Mouse (Mus musculus) MEL (cell line): ENCODE results near the gene Ppp4r2. TPM values are rescaled to one million over a fixed set of nuclear protein-coding genes. Genes with fewer than 3 reads are reported as not detected.

Experiments
- DNase-seq: peaks from one replicate; pipeline ENCODE4 v3.0.0; 2011; ENCODE audit warnings: low read depth, low spot score
- H3K27ac ChIP-seq: 2 replicates; pipeline ENCODE4 v1.5.1; 2012; ENCODE audit warnings: low read depth, mild to moderate bottlenecking, control low read depth, low read length, moderate library complexity; ENCODE audit not compliant: control insufficient read depth
- H3K27me3 ChIP-seq, 2 experiments: fragments of 150-350 bp in 1 of 2; sonication (generic) in 1 of 2; 2 replicates each; pipeline ENCODE4 v1.6.1; 2012; ENCODE audit warnings: low read length in 2 of 2, mild to moderate bottlenecking in 2 of 2, improper control_type of control experiment in 1 of 2, moderate library complexity in 1 of 2; ENCODE audit not compliant: insufficient read depth in 2 of 2, control insufficient read depth in 1 of 2
- H3K36me3 ChIP-seq, 2 experiments: 2 replicates each; pipeline ENCODE4 v1.6.1; 2012 to 2014; ENCODE audit warnings: low read length in 2 of 2, improper control_type of control experiment in 1 of 2, inconsistent platforms in 1 of 2, mild to moderate bottlenecking in 1 of 2; ENCODE audit not compliant: insufficient read depth in 2 of 2, control insufficient read depth in 1 of 2
- H3K4me1 ChIP-seq, 2 experiments: fragments of 150-350 bp in 1 of 2; sonication (generic) in 1 of 2; 2 replicates each; pipeline ENCODE4 v1.6.1; 2012; ENCODE audit warnings: low read length in 2 of 2, improper control_type of control experiment in 1 of 2, mild to moderate bottlenecking in 1 of 2; ENCODE audit not compliant: insufficient read depth in 2 of 2, control insufficient read depth in 1 of 2
- H3K4me3 ChIP-seq, 2 experiments: fragments of 150-350 bp in 1 of 2; sonication (generic) in 1 of 2; 2 replicates each; pipeline ENCODE4 v1.5.1; 2012; ENCODE audit warnings: low read depth in 2 of 2, low read length in 2 of 2, mild to moderate bottlenecking in 2 of 2, moderate library complexity in 2 of 2, control low read depth in 1 of 2, improper control_type of control experiment in 1 of 2; ENCODE audit not compliant: control insufficient read depth in 1 of 2, insufficient read depth in 1 of 2
- H3K79me2 ChIP-seq: 2 replicates; pipeline ENCODE4 v1.6.1; 2012; ENCODE audit warnings: mild to moderate bottlenecking, low read length, moderate library complexity; ENCODE audit not compliant: control insufficient read depth, poor library complexity, insufficient read depth
- H3K9ac ChIP-seq: 2 replicates; pipeline ENCODE4 v1.6.1; 2012; ENCODE audit warnings: low read depth, mild to moderate bottlenecking, control low read depth, low read length, moderate library complexity; ENCODE audit not compliant: control insufficient read depth, poor library complexity, severe bottlenecking
- H3K9me3 ChIP-seq: fragments of 150-350 bp; sonication (generic); replicated peaks from 2 replicates; pipeline ENCODE4 v1.6.1; 2012; ENCODE audit warnings: mild to moderate bottlenecking, low read length, improper control_type of control experiment, moderate library complexity; ENCODE audit not compliant: insufficient read depth
- BHLHE40 ChIP-seq: IDR thresholded peaks from 2 replicates; pipeline ENCODE4 v1.6.1; 2012; ENCODE audit warnings: low read depth, mild to moderate bottlenecking, inconsistent platforms, low read length, improper control_type of control experiment, borderline replicate concordance
- CHD2 ChIP-seq: IDR thresholded peaks from 2 replicates; pipeline ENCODE4 v1.6.1; 2011; ENCODE audit warnings: low read length, improper control_type of control experiment
- ELF1 ChIP-seq: IDR thresholded peaks from 2 replicates; pipeline ENCODE4 v1.6.1; 2014; ENCODE audit warnings: low read depth, mild to moderate bottlenecking, inconsistent platforms, low read length, improper control_type of control experiment, moderate library complexity
- EP300 ChIP-seq, 2 experiments: IDR thresholded peaks; 2 replicates each; pipeline ENCODE4 v1.6.1; 2011; ENCODE audit warnings: improper control_type of control experiment in 2 of 2, low read length in 2 of 2, low read depth in 1 of 2, mild to moderate bottlenecking in 1 of 2
- GATA1 ChIP-seq: IDR thresholded peaks from 2 replicates; pipeline ENCODE4 v1.6.1; 2011; ENCODE audit warnings: low read depth, low read length, improper control_type of control experiment
- HCFC1 ChIP-seq: IDR thresholded peaks from 2 replicates; pipeline ENCODE4 v1.6.1; 2012; ENCODE audit warnings: low read depth, mild to moderate bottlenecking, inconsistent platforms, low read length, improper control_type of control experiment, moderate library complexity
- KAT2A ChIP-seq: conservative IDR thresholded peaks from 2 replicates; pipeline ENCODE4 v1.6.1; 2012; ENCODE audit warnings: low read depth, low read length, improper control_type of control experiment, inconsistent platforms
- MYC ChIP-seq: IDR thresholded peaks from 2 replicates; pipeline ENCODE4 v1.6.1; 2011; ENCODE audit warnings: low read depth, mild to moderate bottlenecking, low read length, improper control_type of control experiment, moderate library complexity
- NRF1 ChIP-seq: IDR thresholded peaks from 2 replicates; pipeline ENCODE4 v1.6.1; 2014; ENCODE audit warnings: low read depth, mild to moderate bottlenecking, inconsistent platforms, low read length, improper control_type of control experiment, moderate library complexity; ENCODE audit not compliant: poor library complexity, insufficient read depth, severe bottlenecking
- POLR2A ChIP-seq, 2 experiments: IDR thresholded peaks; 2 replicates each; pipeline ENCODE4 v1.6.1; 2011 to 2012; ENCODE audit warnings: low read length in 2 of 2, mild to moderate bottlenecking in 2 of 2, control low read depth in 1 of 2, improper control_type of control experiment in 1 of 2, low read depth in 1 of 2, moderate library complexity in 1 of 2; ENCODE audit not compliant: control insufficient read depth in 1 of 2, insufficient read depth in 1 of 2, poor library complexity in 1 of 2
- POLR2AphosphoS2 ChIP-seq: IDR thresholded peaks from 2 replicates; pipeline ENCODE4 v1.6.1; 2011; ENCODE audit warnings: low read length, improper control_type of control experiment
- RAD21 ChIP-seq: IDR thresholded peaks from 2 replicates; pipeline ENCODE4 v1.6.1; 2011; ENCODE audit warnings: mild to moderate bottlenecking, low read depth, low read length, improper control_type of control experiment
- RCOR1 ChIP-seq: IDR thresholded peaks from 2 replicates; pipeline ENCODE4 v1.6.1; 2012; ENCODE audit warnings: low read depth, mild to moderate bottlenecking, inconsistent platforms, low read length, improper control_type of control experiment
- SIN3A ChIP-seq: IDR thresholded peaks from 2 replicates; pipeline ENCODE4 v1.6.1; 2012; ENCODE audit warnings: low read length, improper control_type of control experiment, inconsistent platforms
- SMC3 ChIP-seq: IDR thresholded peaks from 2 replicates; pipeline ENCODE4 v1.6.1; 2011; ENCODE audit warnings: low read depth, low read length, improper control_type of control experiment
- TAL1 ChIP-seq: IDR thresholded peaks from 2 replicates; pipeline ENCODE4 v1.6.1; 2012; ENCODE audit warnings: mild to moderate bottlenecking, inconsistent platforms, low read length, moderate library complexity, mixed read lengths
- TCF12 ChIP-seq: IDR thresholded peaks from 2 replicates; pipeline ENCODE4 v1.6.1; 2014; ENCODE audit warnings: low read depth, mild to moderate bottlenecking, inconsistent platforms, low read length, improper control_type of control experiment, moderate library complexity
- ZC3H11A ChIP-seq: IDR thresholded peaks from 2 replicates; pipeline ENCODE4 v1.6.1; 2012; ENCODE audit warnings: low read depth, mild to moderate bottlenecking, inconsistent platforms, low read length, improper control_type of control experiment
- ZNF384 ChIP-seq: IDR thresholded peaks from 2 replicates; pipeline ENCODE4 v1.6.1; 2012; ENCODE audit warnings: low read depth, mild to moderate bottlenecking, inconsistent platforms, low read length, improper control_type of control experiment
- polyA plus RNA-seq, 2 experiments: library from polyadenylated mRNA; stranded (reverse) in 1 of 2; unstranded in 1 of 2; fragments of >175 nt in 1 of 2; fragments of >200 nt in 1 of 2; gene quantifications; 2 replicates each; pipeline versions ENCODE4 v1.2.1 to v1.2.4; 2012; ENCODE audit warnings: low replicate concordance in 2 of 2, low read depth in 1 of 2; ENCODE audit not compliant: insufficient read length in 2 of 2, insufficient read depth in 1 of 2, missing spikeins in 1 of 2
- total RNA-seq: library from RNA; depleted of rRNA; stranded (reverse); fragments of 300-350 nt; gene quantifications from 2 replicates; pipeline ENCODE4 v1.2.3, GENCODE M21; 2012

Ppp4r2 gene
- total and polyA plus RNA-seq, 3 experiments, result 57.1 to 61.4 TPM; not detected in 1

DNA sequence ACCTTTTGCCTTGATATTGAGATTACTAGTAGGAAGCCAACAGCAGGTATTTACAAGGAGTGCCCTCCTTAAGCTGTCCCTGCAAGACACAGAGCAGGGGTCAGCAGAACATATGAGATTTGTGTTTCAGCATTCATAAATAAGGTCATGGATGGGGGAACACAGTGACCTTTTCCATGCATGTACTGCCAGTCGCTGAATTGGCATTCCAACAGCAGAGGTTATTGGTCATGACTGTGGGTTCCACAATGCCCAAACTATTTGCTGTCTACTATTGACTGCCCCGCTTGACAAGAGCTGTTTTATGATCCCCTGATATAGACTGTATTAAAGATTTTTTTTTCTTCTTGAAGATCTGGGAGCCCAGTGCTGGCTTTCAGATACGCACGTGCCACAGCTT lies 33.7 kb upstream of the Ppp4r2 start:
- no peaks in the 10 kb centered on the region for H3K79me2 ChIP-seq
- no peaks in the 10 kb centered on the region for H3K4me1 ChIP-seq
- H3K27me3 ChIP-seq, result no peaks in the 10 kb centered on the region
- no peak for DNase-seq
- no peak overlapping the region for H3K4me3 ChIP-seq
- TF ChIP-seq ZNF384, result no peak
- no peak for TF ChIP-seq GATA1
- TF ChIP-seq CHD2, result no peak
- no peak for TF ChIP-seq TAL1
- TF ChIP-seq BHLHE40, result no peak
- TF ChIP-seq RCOR1, result no peak
- TF ChIP-seq NRF1, result no peak
- TF ChIP-seq TCF12, result no peak
- TF ChIP-seq ELF1, result no peak
- TF ChIP-seq KAT2A, result no peak
- TF ChIP-seq RAD21, result no peak
- no peaks in the 10 kb centered on the region for H3K36me3 ChIP-seq
- no peak overlapping the region for H3K27ac ChIP-seq
- H3K9me3 ChIP-seq, result no peaks in the 10 kb centered on the region
- no peak overlapping the region for H3K9ac ChIP-seq

GRCm38 (mm10) chr6:100800497-100800955 lies 32.9 kb upstream of the Ppp4r2 start:
- H3K27ac ChIP-seq, result no peak overlapping the region
- no peak for TF ChIP-seq HCFC1
- no peak for TF ChIP-seq SMC3
- TF ChIP-seq POLR2AphosphoS2, result no peak
- TF ChIP-seq ZC3H11A, result no peak
- TF ChIP-seq MYC, result no peak
- TF ChIP-seq CHD2, result no peak
- no peak for TF ChIP-seq TAL1
- no peak for TF ChIP-seq ELF1
- no peak for TF ChIP-seq SIN3A
- TF ChIP-seq POLR2A (IDR thresholded peaks at IDR 0.05; ENCODE audit: control insufficient read depth in 1 of 2, insufficient read depth in 1 of 2, low read depth in 1 of 2, low read length in 2 of 2, poor library complexity in 1 of 2), result no peak
- no peak for TF ChIP-seq EP300 (IDR thresholded peaks at IDR 0.05; ENCODE audit: low read depth in 1 of 2, low read length in 2 of 2)
- DNase-seq, result no peak

More at GRCm38 (mm10) chr6:100800497-100800955, 32.9 kb upstream of the Ppp4r2 start:
- no peak overlapping the region for H3K9ac ChIP-seq
- no peaks in the 10 kb centered on the region for H3K27me3 ChIP-seq
- no peaks in the 10 kb centered on the region for H3K9me3 ChIP-seq
- no peaks in the 10 kb centered on the region for H3K79me2 ChIP-seq
- H3K36me3 ChIP-seq, result no peaks in the 10 kb centered on the region
- H3K4me1 ChIP-seq, result no peaks in the 10 kb centered on the region
- H3K4me3 ChIP-seq, result no peak overlapping the region
